In the genomic region with DNA sequence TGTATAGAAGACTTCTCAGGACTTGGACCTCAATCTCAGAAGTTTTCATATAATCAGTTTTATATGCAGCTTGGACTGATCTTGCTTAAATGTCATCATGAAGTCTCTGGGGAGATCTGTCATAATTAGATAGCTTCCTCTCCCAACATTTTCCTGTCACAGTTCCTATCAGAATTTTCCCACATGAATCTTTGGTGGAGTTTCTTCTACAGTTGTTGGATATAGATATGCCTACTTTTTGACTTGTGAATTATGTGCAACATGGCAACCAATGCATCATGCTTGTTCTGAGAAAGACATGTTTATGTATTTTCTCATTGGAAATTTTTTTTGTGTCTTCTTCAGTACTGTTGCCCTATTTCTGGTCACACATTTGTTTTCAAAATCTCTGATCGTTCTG, we compare ENCODE assay signal across 15 mouse cellular contexts.
DNase-seq lines count a peak whose midpoint lies in the region; TF ChIP-seq lines count a peak whose summit lies in the region.
"Had no signal": no experiment of that assay in that cellular context is flagged by ENCODE, and none has a peak within 500 bp of the region (broad histone marks: within the 10 kb centered on the region; RNA-seq: fewer than 3 reads in every experiment).

No protein-coding gene starts in this region.

- peaks cover 10 to 22% of the 10 kb centered on the region in 2 experiments for H3K36me3 ChIP-seq in CH12.LX (replicated peaks in 1 of 2; ENCODE audit: control insufficient read depth in 1 of 2, insufficient read depth in 1 of 2, low read length in 1 of 2)
- H3K36me3 ChIP-seq: G1E had no signal

- no peak overlapping the region for H3K4me3 ChIP-seq in CH12.LX (replicated peaks in 1 of 3; ENCODE audit: low read depth in 2 of 3, low read length in 2 of 3, poor library complexity in 1 of 3)

- no peak for TF ChIP-seq EP300 in CH12.LX (IDR thresholded peaks at IDR 0.05; ENCODE audit: low read length)

- H3K27me3 ChIP-seq in CH12.LX (replicated peaks): no peaks in the 10 kb centered on the region

- no peaks in the 10 kb centered on the region for H3K9me3 ChIP-seq in CH12.LX (replicated peaks; ENCODE audit: low read length)
- H3K9me3 ChIP-seq: G1E had no signal

- no peak overlapping the region; the same call in 1 of the 2 replicates for H3K9ac ChIP-seq in CH12.LX (ENCODE audit: insufficient read depth, low read depth)

- TF ChIP-seq CTCF in CH12.LX (conservative IDR thresholded peaks at IDR 0.05 in 1 of 2, IDR thresholded peaks at IDR 0.05 in 1 of 2; ENCODE audit: low read depth in 2 of 2, low read length in 2 of 2): no peak

- TF ChIP-seq RAD21 in CH12.LX (IDR thresholded peaks at IDR 0.05; ENCODE audit: low read depth, low read length): no peak

- dilution Hi-C loops in CH12.LX (cut with MboI; ENCODE audit: extremely low pct_ligation_motif_present, extremely low pct_unique_long_range_greater_than_20kb, low sequenced_read_pairs): no loop called here

- in situ Hi-C loops in CH12.LX (cut with MboI; ENCODE audit: low pct_ligation_motif_present, low pct_unique_long_range_greater_than_20kb, low sequenced_read_pairs): loop anchor here (5.0 to 10.0 kb wide), 2 partner anchors 33 to 56 kb away; no protein-coding TSS in a partner anchor

- no peak for TF ChIP-seq POLR2A in CH12.LX (IDR thresholded peaks at IDR 0.05; ENCODE audit: low read depth, low read length)

- 0 out of 2 replicates have a peak overlapping the region, but pooled peaks have one; percentile 70 for H3K27ac ChIP-seq in CH12.LX (ENCODE audit: insufficient read depth, low read depth)

- no peak overlapping the region for H3K4me2 ChIP-seq in CH12.LX (ENCODE audit: insufficient read depth, low read depth, poor library complexity, severe bottlenecking)

- H3K79me2 ChIP-seq in CH12.LX (replicated peaks; ENCODE audit: control insufficient read depth, extremely low read depth, insufficient read depth, poor library complexity, severe bottlenecking): peaks cover 8% of the 10 kb centered on the region

- DNase-seq in CH12.LX (ENCODE audit: extremely low read depth): no peak
- DNase-seq in cerebellum, postnatal 36 days: no peak
- DNase-seq: adrenal gland, adult 2 months; adrenal gland, adult 8-10 months; adrenal gland, postnatal 10 days; adrenal gland, postnatal 14 days; adrenal gland, postnatal 25 days; adrenal gland, postnatal 36 days; B cell, adult 2 months; cerebellum, adult 11 months; cerebellum, adult 11-12 months; cerebellum, adult 18-20 months; cerebellum, adult 2 months; cerebellum, adult 8-10 months had no signal

- peaks cover 24 to 62% of the 10 kb centered on the region in 2 experiments for H3K4me1 ChIP-seq in CH12.LX (ENCODE audit: control insufficient read depth in 1 of 2, insufficient read depth in 2 of 2)

TF ChIP-seq in CH12.LX, 34 proteins besides CTCF, POLR2A, EP300 and RAD21:
- TF ChIP-seq CHD2 (IDR thresholded peaks at IDR 0.05; ENCODE audit: low read length): peak; percentile 69
- TF ChIP-seq PAX5 (IDR thresholded peaks at IDR 0.05; ENCODE audit: low read length): no peak
- peak; percentile 67; the same call in 1 of the 2 replicates for TF ChIP-seq CHD1 (IDR thresholded peaks at IDR 0.05; ENCODE audit: low read depth, low read length)
